In genomic region chr11:115535401-115536037, GRCm38 (mm10) we compare ENCODE assay signal across 8 mouse cellular contexts. TPM values are rescaled to one million over a fixed set of nuclear protein-coding genes. Genes with fewer than 3 reads are reported as not detected.
DNase-seq lines count a peak whose midpoint lies in the region; ATAC-seq lines count a peak whose summit lies in the region.

No protein-coding gene starts in this region.

- peak overlapping the region; percentile 97 for H3K4me3 ChIP-seq in intestine, embryonic 16.5 days (ENCODE audit: low read length)
- peak overlapping the region; percentile 84 for H3K4me3 ChIP-seq in limb, embryonic 13.5 days
- peak overlapping the region; percentile 97 for H3K4me3 ChIP-seq in midbrain, embryonic 13.5 days (replicated peaks)

- peak overlapping the region; percentile 100 for H3K27ac ChIP-seq in intestine, embryonic 16.5 days (ENCODE audit: low read length)
- H3K27ac ChIP-seq in limb, embryonic 13.5 days, result peak overlapping the region; percentile 100
- peak overlapping the region; percentile 99 for H3K27ac ChIP-seq in midbrain, embryonic 13.5 days

- no peaks in the 10 kb centered on the region for H3K36me3 ChIP-seq in intestine, embryonic 16.5 days (ENCODE audit: control insufficient read depth, insufficient read depth, low read length)
- peaks cover 36% of the 10 kb centered on the region for H3K36me3 ChIP-seq in limb, embryonic 13.5 days
- H3K36me3 ChIP-seq in midbrain, embryonic 13.5 days, result peaks cover 32% of the 10 kb centered on the region

- H3K4me2 ChIP-seq in intestine, embryonic 16.5 days (ENCODE audit: low read depth, low read length), result peak overlapping the region; percentile 61
- peak overlapping the region; percentile 82 for H3K4me2 ChIP-seq in limb, embryonic 13.5 days (replicated peaks)
- H3K4me2 ChIP-seq in midbrain, embryonic 13.5 days (replicated peaks), result peak overlapping the region; percentile 72

- intact Hi-C loops in gastrocnemius, postnatal 36 days (cut with DNase I), result no loop called here

- peak; percentile 80 for ATAC-seq in intestine, embryonic 16.5 days
- ATAC-seq in limb, embryonic 13.5 days (ENCODE audit: low FRiP score, low read depth), result peak; percentile 75
- ATAC-seq in midbrain, embryonic 13.5 days, result peak; percentile 78

- H3K9me3 ChIP-seq in intestine, embryonic 16.5 days (ENCODE audit: control insufficient read depth, low read length), result no peaks in the 10 kb centered on the region
- no peaks in the 10 kb centered on the region for H3K9me3 ChIP-seq in limb, embryonic 13.5 days
- no peaks in the 10 kb centered on the region for H3K9me3 ChIP-seq in midbrain, embryonic 13.5 days

- WGBS in intestine, embryonic 16.5 days, result under 1% methylated on average over 65 of the region's 84 CpGs
- under 1% methylated on average over 65 of the region's 84 CpGs for WGBS in limb, embryonic 13.5 days
- WGBS in midbrain, embryonic 13.5 days, result under 1% methylated on average over 55 of the region's 84 CpGs

- no peaks in the 10 kb centered on the region for H3K4me1 ChIP-seq in intestine, embryonic 16.5 days (ENCODE audit: control insufficient read depth, insufficient read depth, low read length)
- H3K4me1 ChIP-seq in limb, embryonic 13.5 days, result peaks cover 24% of the 10 kb centered on the region
- H3K4me1 ChIP-seq in midbrain, embryonic 13.5 days (replicated peaks), result peaks cover 34% of the 10 kb centered on the region

- peak; percentile 43 to 68 for DNase-seq in left cerebral cortex, adult 18-20 months (ENCODE audit: low spot score in 2 of 2)
- no peak for DNase-seq in left cerebral cortex, adult 11 months (ENCODE audit: low spot score)
- peak; percentile 88 for DNase-seq in embryo, embryonic 11 days
- DNase-seq in gastrocnemius, postnatal 36 days, result peak; percentile 47 to 53
- peak; percentile 60 to 66 for DNase-seq in spleen, adult 18-20 months

- H3K9ac ChIP-seq in intestine, embryonic 16.5 days (ENCODE audit: low read depth, low read length), result peak overlapping the region; percentile 95
- H3K9ac ChIP-seq in limb, embryonic 13.5 days, result peak overlapping the region; percentile 98
- peak overlapping the region; percentile 96 for H3K9ac ChIP-seq in midbrain, embryonic 13.5 days (replicated peaks)

- no peaks in the 10 kb centered on the region for H3K27me3 ChIP-seq in intestine, embryonic 16.5 days (replicated peaks; ENCODE audit: control insufficient read depth, insufficient read depth, low read length)
- H3K27me3 ChIP-seq in limb, embryonic 13.5 days, result no peaks in the 10 kb centered on the region
- H3K27me3 ChIP-seq in midbrain, embryonic 13.5 days, result no peaks in the 10 kb centered on the region

RNA-seq across cellular contexts. Expression of gene Sumo2, which starts 0.6 kb away (rescaled TPM):
- 100 to 1,000 TPM; 272 to 305 TPM for total RNA-seq in left cerebral cortex, adult 18-20 months (2021)
- total RNA-seq in gastrocnemius, postnatal 36 days (2021), result 100 to 1,000 TPM; 107 to 124 TPM
- 581 and 669 TPM in 2 replicates for polyA plus RNA-seq in intestine, embryonic 16.5 days (2015; fragmentation: Nextera tagmentation; extraction: Ambion mirVana)
- polyA plus RNA-seq in limb, embryonic 13.5 days (2015; fragmentation: Nextera tagmentation; extraction: Ambion mirVana), result 1,169 and 1,249 TPM in 2 replicates
- 1,358 and 1,460 TPM in 2 replicates for polyA plus RNA-seq in midbrain, embryonic 13.5 days (2015; fragmentation: Nextera tagmentation; extraction: Ambion mirVana)

RNA-seq across cellular contexts. Expression of gene Jpt1, which starts 21.3 kb away (rescaled TPM):
- 100 to 1,000 TPM; 157 TPM for total RNA-seq in left cerebral cortex, adult 18-20 months (2021)
- total RNA-seq in gastrocnemius, postnatal 36 days (2021), result 10 to 100 TPM; 34.6 to 48.3 TPM
- polyA plus RNA-seq in intestine, embryonic 16.5 days (2015; fragmentation: Nextera tagmentation; extraction: Ambion mirVana), result 454 and 496 TPM in 2 replicates
- 557 and 558 TPM in 2 replicates for polyA plus RNA-seq in limb, embryonic 13.5 days (2015; fragmentation: Nextera tagmentation; extraction: Ambion mirVana)
- polyA plus RNA-seq in midbrain, embryonic 13.5 days (2015; fragmentation: Nextera tagmentation; extraction: Ambion mirVana), result 1,462 and 1,532 TPM in 2 replicates

RNA-seq across cellular contexts. Expression of gene Nup85, which starts 28.7 kb away (rescaled TPM):
- total RNA-seq in left cerebral cortex, adult 18-20 months (2021), result 10 to 100 TPM; 44.2 to 49.3 TPM
- 10 to 100 TPM; 15.8 to 20.8 TPM for total RNA-seq in gastrocnemius, postnatal 36 days (2021)
- polyA plus RNA-seq in intestine, embryonic 16.5 days (2015; fragmentation: Nextera tagmentation; extraction: Ambion mirVana), result 115 and 134 TPM in 2 replicates
- polyA plus RNA-seq in limb, embryonic 13.5 days (2015; fragmentation: Nextera tagmentation; extraction: Ambion mirVana), result 184 and 186 TPM in 2 replicates
- polyA plus RNA-seq in midbrain, embryonic 13.5 days (2015; fragmentation: Nextera tagmentation; extraction: Ambion mirVana), result 130 TPM in 2 replicates

RNA-seq across cellular contexts. Expression of gene Nt5c, which starts 43.9 kb away (rescaled TPM):
- total RNA-seq in left cerebral cortex, adult 18-20 months (2021), result 10 to 100 TPM; 62.2 to 63.3 TPM
- 1 to 10 TPM; 6.5 to 9.2 TPM for total RNA-seq in gastrocnemius, postnatal 36 days (2021)
- polyA plus RNA-seq in intestine, embryonic 16.5 days (2015; fragmentation: Nextera tagmentation; extraction: Ambion mirVana), result 166 and 174 TPM in 2 replicates
- polyA plus RNA-seq in limb, embryonic 13.5 days (2015; fragmentation: Nextera tagmentation; extraction: Ambion mirVana), result 65.4 and 75.4 TPM in 2 replicates
- polyA plus RNA-seq in midbrain, embryonic 13.5 days (2015; fragmentation: Nextera tagmentation; extraction: Ambion mirVana), result 90.2 and 96.5 TPM in 2 replicates
